ENCODE assay signal across 22 mouse cellular contexts in the genomic region with DNA sequence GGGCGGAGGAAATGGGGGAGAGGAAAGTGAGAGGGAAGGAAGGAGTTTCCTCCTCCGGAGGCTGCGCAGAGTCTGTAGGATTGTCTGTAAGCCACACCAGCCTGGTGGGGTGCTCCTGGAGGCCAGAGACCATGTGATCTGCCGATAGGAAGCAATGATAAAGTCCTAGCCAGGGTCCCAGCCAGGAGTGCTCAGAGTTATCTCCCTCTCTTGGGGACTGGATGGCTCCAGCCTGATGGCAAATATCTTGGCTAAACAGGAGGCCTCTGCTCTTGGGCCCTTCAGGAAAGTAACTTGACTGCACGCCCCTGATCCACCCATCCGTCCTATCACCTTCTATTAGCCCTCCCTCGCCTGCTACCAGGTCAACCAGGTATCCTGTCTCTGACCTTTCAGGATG. TPM values are rescaled to one million over a fixed set of nuclear protein-coding genes. Genes with fewer than 3 reads are reported as not detected.
"Had no signal": no experiment of that assay in that cellular context is flagged by ENCODE, and none has a peak within 500 bp of the region (broad histone marks: within the 10 kb centered on the region; RNA-seq: fewer than 3 reads in every experiment).

No protein-coding gene starts in this region.

- H3K27ac ChIP-seq: kidney, postnatal 0 days; layer of hippocampus, adult 2 months; limb, embryonic 10.5 days; limb, embryonic 13.5 days; macrophage had no signal

- H3K36me3 ChIP-seq: limb, embryonic 10.5 days; limb, embryonic 13.5 days had no signal

- H3K27me3 ChIP-seq: limb, embryonic 13.5 days had no signal

- H3K9me3 ChIP-seq: limb, embryonic 10.5 days; limb, embryonic 13.5 days had no signal

- DNase-seq: kidney, adult 2 months; kidney, postnatal 25 days; layer of hippocampus, adult 9-11 months; lung, embryonic 14.5 days; midbrain, embryonic 14.5 days; thymus, postnatal 25 days had no signal

- H3K9ac ChIP-seq: limb, embryonic 13.5 days; lung, embryonic 14.5 days had no signal

- H3K4me2 ChIP-seq: limb, embryonic 13.5 days; lung, embryonic 14.5 days; midbrain, embryonic 11.5 days had no signal

- ATAC-seq: inflammation-experienced regulatory T-cells, adult 6 months; intestine, postnatal 0 days; lung, postnatal 0 days had no signal

- H3K4me1 ChIP-seq: limb, embryonic 10.5 days; limb, embryonic 13.5 days had no signal

- H3K4me3 ChIP-seq: layer of hippocampus, adult 2 months; limb, embryonic 10.5 days; limb, embryonic 13.5 days had no signal

RNA-seq across cellular contexts. Expression of a gene that starts 46.7 kb away (rescaled TPM):
- polyA plus RNA-seq: inflammation-experienced regulatory T-cells, adult 6 months; macrophage had no signal

RNA-seq across cellular contexts. Expression of a gene that starts 53.2 kb away (rescaled TPM):
- polyA plus RNA-seq: inflammation-experienced regulatory T-cells, adult 6 months; intestine, postnatal 0 days; kidney, adult 2 months; kidney, embryonic 14.5 days; kidney, postnatal 0 days; large intestine, adult 2 months; limb, embryonic 10.5 days; limb, embryonic 13.5 days; liver, adult 2 months; lung, embryonic 14.5 days; lung, postnatal 0 days; macrophage; midbrain, embryonic 11.5 days; midbrain, embryonic 14.5 days; midbrain, postnatal 0 days; neural tube, embryonic 11.5 days; small intestine, adult 2 months; spleen, adult 2 months had no signal
